Mouse (Mus musculus): Measurements from ENCODE around the gene H2-Oa. TPM values are rescaled to one million over a fixed set of nuclear protein-coding genes. Genes with fewer than 3 reads are reported as not detected.

H2-Oa gene
- polyA plus RNA-seq, 3 experiments from 2014 or later, result 14.3 to 81.2 (median 53.9) TPM

DNA sequence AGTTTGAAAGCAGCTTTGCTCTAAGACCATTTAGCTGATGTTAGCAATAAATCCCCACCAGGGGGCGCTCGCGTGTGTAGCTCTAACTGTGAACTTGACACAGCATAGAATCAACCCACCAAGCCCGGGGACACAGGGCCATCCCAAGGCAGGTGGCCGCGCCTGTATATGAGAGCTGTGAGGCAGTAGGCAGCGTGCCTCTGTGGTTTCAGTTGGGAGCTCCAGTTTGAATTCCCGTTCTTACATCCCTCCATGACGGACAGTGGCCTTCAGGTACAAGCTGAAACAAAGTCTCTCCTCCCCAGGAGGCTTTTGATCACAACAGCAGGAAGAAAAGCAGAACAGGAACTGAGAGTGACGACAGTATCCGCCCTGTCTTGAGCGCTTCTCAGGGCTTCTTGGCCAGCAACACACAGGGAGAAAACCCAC lies 9.5 kb downstream of the H2-Oa start:
- ATAC-seq, result peak; percentile 77

DNA sequence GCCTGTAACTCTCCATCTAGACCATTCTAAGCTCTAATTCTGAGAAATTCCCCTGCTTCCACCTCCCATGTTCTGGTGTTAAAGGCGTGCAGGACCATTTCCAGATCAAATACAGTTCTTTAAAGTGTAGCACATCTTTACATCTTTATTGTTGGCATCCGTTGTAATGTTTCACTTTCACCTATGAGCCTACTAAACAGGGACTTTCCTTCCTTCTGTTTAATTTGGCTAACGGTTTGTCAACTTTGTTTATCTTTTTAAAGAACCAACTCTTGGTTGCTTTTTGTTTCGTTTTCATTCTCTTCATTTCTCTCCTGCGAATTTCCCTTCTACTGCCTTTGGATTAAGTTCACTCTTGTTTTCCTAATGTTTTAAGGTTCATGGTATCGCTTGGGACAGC lies 10.7 kb downstream of the H2-Oa start:
- ATAC-seq, result peak; percentile 72

DNA sequence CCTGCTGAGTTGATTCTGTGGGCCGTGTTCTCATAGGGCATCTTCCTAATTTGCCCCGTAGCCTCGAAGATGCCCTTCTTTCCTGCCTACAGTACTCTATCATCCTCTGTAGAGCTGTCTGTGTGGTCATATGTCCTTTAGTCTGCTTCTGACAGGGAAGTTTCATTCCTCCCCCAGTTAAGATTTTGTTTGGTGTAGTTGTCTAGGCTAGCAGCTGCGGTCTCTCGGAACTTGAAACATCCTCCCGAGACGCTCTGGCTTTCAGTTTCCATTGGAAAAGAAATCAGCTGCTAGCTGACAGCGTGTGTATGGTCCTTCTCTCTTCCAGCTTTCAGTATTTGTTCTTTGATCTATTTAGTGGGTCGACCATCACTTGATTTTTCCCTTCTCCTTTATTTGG lies 12.7 kb downstream of the H2-Oa start:
- no peak for ATAC-seq

DNA sequence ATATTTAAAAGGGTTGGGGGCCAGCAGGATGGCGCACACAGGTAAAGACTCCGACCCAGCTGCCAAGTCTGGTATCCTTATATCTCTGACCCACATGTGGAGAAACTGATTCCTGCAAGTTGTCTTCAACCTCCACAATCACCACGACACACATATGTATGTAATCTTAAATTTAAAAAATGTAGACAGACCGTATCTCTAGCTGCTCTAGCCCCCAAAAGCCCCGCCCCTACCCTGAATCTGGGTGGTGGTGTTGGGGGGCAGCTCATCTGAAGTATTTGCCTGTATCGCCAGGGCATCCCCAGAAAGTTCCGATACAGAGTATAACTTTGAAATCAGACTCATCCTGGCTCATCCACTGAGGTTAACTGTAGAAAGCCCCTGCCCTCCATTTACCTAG lies 14.4 kb downstream of the H2-Oa start:
- no peak for ATAC-seq

DNA sequence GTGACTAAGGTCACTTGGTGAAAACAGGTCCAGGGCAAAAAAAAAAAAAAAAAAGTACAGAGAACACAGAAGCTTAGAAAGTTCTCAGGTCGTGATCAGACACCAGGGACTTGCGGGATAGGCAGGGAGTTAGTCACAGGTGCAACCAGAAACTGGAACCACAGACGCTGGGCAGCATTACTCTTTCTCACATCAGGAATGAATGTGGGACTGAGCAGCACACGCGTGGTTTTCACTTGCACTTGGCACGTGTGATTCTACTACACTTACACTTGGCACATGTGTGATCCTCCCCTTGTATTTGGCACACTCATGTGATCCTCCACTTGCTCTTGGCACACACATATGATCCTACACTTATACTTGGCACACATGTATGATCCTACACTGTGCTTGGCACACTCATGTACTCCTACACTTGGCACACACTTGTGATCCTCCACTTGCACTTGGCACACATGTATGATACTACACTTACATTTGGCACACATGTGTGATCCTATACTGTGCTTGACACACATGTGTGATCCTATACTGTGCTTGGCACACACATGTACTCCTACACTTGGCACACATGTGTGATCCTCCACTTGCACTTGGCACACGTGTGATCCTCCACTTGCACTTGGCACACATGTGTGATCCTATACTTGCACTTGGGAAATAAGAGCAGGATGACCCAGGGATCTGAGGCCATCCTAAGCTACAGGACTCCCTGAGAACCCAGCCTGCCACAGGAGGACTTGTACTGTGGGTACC lies 15.1 kb downstream of the H2-Oa start:
- ATAC-seq, result no peak

DNA sequence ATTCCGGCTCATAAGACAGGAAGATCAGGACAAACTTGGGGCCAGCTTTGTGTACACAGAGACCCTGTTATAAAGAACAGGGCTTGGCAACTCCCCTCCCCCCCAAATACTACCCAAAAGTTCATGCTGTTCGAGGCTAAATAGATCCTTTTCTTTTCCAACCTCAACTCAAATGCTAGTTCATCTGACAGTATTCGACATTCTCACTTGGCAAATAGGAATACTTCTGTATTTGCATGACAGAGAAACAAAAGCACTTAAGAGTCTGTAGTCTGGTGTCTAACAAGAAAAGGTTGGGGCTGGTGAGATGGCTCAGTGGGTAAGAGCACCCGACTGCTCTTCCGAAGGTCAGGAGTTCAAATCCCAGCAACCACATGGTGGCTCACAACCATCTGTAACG lies 16.3 kb downstream of the H2-Oa start:
- no peak for ATAC-seq

DNA sequence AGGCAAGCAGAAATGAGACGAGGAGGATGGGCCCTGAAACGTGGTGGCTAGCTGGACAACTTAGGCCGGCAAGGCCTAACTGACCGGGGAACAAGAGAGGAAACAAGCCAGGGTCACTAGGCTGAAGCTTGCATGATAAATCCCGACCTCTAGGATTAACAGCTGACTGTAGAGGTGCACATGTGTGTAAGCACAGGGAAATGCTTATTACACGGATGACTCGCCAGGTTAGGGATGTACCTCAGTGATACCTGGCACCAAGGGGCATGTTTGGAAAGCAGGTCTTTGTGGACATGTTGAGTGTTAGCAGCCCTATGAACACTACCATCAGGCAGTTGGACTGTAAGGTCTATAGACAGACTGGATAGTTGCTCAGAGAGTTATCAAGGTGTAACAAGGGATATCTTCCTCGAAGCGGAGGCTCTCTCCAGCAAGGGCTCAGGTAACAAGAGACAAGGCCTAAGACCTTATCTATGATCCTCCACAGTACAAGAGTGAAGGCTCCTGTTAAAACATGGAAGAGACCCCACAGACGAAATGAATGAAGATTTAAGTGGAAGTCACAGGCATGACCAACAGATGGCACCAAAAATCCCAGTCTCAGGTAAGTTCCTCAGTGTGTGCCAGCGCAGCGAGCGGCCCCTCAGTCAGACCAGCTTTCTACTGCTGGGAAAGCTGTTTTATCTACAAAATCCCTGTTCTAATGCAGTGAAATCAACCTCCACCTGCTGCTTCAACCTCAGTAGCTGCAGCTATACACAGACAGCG lies 17.1 kb downstream of the H2-Oa start:
- ATAC-seq, result no peak

DNA sequence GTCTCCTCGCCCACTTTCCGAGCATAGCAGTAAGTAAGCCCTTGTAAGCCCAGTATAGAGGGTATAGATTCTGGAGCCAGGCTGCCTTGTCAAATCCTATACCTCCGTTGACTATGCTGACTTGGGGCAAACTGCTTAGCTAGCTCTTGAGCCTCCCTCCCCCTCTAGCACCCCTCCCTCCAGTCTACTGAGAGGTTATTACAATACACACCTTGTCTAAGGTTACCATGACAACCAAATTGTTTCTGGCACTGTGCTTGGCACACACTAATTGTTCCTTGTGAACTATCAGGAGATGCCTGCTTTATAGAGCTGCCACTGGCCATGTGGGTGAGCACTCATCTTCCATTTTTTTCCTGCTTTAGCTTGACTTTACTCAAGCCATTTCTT lies 17.7 kb downstream of the H2-Oa start:
- ATAC-seq, result no peak

DNA sequence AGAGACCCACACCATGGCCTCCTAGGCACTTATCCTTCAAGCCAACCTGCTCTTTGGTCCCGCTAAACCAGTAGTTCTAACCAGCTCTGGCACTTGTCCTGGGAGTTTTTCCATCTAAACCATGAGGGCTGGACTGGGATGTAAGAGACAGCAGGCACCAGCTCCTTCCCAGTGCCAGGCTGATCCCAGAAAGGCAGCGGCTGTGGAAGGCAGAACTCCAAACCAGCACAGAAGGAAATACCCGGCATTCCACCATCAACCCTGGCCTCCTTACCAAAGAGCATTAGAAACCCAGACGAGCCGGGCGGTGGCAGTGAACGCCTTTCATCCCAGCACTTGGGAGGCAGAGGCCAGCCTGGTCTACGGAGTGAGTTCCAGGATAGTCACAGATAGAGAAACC lies 18.2 kb downstream of the H2-Oa start:
- no peak for ATAC-seq

DNA sequence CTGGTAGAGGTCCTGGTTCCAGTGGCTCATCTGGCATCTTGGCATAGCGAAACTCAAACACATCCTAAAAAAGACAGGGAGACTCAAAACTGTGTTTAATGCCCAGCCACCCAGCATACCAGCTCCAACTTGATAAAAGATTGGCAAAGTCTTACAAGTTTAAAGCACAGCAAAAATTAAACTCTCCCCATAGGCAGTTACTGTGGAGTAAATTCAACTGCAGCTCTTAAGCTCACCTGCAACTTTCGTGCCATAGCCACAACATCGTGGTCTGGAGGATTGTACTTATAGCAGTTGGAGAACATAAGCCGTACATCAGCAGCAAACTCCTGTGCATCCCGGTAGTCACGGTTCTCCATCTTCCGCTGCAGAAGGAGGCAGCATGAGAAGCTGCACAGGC lies 22.0 kb downstream of the H2-Oa start:
- no peak for ATAC-seq

DNA sequence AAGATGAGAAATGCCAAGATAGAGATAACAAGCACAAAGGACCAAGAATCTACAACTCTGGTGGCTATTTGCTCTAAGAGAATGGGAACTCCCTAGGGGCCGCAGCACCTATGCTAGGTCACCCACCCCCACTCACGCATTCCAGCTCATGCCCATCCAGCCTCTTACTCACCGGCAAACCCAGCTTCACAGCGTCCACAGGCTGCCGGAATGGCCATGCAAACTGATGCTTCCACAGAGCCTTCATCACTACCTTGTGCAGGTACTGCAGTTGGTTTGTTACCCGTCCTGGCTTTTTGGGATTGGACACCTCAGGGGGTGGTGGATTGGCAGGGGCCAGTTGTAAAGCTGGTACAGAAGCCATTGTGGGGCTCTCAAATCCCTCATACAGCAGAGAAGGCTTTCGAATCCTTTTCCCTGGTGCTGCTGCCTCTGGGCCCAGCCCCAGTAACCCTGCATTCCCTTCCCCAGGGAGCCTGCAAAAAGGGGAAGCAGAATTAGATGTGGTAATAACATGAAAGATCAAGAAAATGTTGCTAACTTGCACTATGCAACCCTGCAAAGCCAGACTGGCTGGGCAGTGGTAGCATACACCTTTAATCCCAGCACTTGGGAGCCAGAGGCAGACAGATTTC lies 24.7 kb downstream of the H2-Oa start:
- ATAC-seq, result no peak

DNA sequence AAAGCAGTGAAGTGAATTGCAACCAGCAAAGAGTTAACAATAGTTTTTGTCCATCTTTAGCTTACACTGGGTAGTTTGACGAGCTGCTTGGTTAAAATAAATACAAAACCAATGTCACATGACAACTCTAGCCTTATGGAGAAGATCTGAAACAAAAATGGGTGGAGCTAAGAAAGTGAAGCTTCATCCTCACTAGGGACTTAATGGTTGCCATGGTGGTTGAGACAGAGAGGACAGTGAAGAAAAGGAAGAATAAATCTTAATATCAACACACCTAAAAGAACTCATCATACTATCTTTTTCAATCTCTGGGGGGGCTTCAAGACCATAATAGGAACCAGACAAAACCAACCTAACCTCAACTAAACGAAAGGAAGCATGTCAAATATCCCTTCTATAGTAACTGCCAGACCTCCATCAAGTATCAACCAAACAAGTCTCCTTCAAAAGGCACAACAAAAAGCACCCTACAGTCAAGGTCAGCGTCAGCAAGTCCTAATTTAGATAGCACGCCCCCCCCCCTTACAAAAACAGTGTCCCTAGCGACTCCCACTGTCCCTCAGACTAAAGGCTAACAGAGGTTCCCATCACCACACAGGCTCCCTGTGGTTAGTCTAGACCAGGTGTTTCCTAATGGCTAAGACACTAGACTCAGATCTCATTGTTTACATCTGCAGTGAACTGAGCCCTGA lies 25.4 kb downstream of the H2-Oa start:
- ATAC-seq, result no peak

DNA sequence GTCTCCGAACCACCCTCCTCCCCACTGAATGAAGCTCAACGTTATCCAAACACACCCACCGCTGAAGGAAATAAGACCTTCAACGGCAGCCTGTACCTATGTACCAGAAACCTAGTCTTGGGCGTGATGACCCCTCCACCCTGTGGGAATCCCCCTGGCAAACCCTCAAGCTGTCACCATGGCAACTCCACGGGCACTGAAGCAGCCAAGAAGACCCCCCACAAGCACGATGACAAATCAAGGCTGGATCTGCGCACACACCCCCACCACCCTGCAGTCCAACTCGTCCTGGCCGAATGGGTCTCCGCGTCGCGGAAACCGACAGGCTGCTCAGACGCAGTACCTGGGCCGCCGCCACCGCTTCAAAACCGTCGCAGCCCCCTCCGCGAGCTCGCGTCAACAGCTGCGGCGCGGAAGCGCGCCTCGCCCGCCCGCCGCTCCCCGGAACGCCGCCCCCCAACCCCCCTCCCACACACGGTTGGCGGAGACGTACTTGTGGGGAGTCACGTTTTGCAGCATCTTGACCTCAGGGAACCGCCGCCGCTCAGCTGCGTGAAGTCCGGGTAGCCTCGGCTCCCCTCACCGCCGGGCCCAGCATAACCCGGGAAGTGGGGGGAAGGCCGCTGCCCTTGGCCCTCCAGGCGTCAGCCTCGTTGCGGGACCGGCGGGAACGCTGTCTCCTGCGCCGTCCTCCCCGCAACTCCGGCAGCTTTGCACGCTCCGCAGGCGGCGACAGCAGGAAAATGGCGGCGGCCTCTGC lies 26.2 kb downstream of the H2-Oa start:
- ATAC-seq, result no peak

DNA sequence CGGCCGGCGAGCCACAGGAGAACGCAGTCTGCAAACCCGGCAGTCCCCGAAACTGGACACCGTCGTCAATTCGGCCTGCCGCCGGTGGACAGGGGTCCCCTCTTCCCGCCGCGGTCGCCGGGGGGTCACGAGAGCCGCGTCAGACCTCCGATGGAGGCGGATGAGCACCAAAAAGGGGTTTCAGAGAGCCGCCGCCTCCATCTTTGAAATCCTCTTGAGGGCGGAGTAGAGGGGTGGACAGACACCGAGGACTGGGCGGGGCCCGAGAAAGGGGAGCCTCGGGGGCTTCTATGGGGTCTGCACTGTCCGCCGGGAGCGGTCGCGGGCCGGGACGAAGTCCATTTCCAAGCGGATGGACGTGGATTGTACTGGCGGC lies 26.7 kb downstream of the H2-Oa start:
- peak; percentile 10 for ATAC-seq

DNA sequence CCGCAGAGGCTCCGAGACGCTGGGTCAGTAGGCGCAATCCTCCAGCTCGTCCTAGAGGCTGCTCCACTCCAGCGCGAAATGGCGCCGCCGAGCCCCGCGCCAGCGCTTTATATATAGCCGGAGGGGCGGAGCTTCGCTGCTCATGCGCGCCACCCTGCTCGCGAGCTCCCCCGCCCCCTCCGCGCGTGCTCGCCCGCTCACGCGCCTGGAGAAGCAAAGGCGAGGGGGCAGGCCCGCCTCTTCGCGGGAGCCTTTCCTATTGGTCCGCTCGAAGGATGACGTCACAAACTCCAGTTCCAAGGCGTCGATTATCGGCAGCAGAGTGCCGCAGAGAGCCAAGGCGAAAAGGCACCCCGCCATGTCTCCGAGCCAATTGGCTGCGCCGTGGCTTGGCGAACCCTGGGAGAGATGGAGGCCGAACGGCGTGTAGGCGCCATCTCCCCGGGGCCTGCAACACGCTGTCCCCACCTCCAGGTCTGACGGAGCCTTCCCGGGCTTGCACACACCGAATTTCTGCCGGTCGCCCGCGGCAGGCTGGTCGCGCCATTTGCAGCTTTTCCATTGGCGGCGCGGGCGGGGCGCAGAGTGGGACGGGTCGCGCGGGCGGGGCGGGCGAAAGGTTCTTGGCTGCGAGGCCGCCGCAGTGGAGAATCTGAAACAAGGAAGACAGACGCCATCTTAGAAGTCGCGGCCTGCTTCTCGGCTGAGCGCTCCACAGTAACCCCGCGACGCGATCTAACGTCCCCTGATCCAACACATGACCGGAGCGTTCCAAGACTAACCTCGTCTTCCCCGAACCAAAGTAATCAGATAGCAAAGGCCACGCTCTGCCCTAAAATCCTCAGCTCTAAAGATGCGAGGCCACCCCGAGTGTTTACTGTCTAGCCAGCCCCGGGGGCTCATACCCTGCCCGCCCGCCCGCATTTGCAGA lies 27.4 kb downstream of the H2-Oa start, which contains the start of gene H2-DMa:
Gene H2-DMa, plus strand, starts transcription at position 293 of the 931 bp plus-strand sequence.
- ATAC-seq, result peak; percentile 76

DNA sequence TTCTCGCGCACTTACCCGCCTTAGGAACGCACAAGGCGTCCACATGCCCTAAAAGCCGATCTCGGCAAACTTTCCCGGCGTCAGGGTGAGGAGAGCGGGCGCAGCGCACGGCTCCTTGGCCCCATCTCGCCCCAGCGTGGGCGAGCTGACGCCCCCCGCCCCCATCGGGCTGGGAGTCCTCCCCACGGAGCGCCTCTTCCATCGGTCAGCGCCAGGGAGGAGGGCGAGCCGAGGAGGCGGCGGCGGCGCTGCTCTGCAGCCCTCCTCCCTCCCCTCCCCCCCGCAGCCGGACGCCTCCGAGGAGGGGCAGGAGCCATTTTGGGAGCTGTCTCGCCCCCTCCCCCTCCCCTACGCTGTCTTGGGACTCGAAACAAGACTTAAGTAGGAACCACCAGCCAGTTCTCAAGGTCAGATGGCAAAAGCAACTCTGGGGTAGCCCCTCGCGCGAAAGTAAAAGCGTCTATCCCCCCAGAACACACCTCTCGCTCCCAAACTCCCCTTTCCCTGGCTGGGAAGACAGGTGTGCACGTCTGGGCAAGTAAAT lies 28.1 kb downstream of the H2-Oa start:
- no peak for ATAC-seq

DNA sequence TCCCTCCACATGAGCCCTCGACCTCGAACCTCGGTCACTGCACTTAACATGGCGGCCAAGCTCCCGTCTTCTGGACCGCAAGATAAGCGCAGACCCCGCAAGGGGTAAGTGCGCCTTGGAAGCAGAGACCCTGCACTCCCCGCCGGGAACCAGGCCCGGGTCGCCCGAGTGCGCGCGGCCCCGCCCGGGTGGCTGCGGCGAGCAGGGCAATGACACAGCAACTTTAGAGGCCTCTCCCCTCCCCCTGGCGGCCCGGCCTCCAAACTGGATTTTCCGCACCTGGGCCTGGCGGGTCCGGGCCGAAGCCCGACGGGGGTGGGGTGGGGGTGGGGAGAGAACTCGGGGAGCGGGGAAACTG lies 28.7 kb downstream of the H2-Oa start:
- no peak for ATAC-seq

DNA sequence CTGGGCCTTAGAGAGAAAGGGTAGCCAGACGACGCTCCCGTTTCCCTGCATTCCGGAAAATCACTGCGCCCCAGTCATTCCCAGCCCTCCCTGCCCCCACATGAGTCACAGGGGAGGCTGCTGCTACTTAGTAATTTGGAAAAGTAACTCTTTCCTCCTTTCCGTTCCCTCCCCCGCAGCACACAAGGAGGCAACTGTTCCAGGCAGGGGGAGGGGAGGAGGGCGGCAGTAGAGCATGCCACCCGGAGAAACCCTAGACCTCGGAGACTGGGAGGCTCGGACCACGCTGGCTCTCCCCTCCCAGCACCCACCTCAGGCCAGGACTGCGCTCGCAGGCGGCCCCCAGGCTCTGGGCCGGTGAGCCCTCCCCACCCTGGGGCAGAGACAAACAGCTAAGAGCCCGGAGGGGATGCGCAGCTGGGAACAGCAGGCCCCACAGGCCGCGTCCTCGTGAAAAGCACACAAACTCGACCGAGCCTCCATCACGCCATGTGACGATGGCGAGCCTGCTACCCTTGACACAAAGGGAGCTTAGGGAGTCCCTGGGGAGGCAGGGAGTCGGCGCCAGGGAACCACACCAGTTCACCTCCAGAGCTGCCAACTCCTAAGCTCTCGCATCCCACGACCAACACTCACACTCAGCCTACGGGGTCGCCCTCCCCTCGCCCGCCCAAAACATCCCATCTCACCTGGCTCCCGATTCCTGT lies 29.2 kb downstream of the H2-Oa start:
- no peak for ATAC-seq

DNA sequence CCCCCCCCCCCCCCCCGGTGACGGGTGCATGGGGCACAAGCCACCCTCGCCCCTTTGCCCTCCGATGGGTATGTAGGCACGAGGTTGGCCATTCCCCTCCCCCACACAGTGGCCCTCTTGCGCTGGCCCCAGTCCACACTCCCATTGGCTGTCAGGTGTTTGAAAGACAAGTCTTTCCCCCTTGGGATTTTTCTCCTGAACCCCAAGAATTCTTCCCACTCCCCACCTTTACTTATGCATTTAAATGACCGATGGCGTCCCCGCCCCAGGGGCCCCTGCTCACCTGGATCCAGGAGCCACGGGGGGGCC lies 29.7 kb downstream of the H2-Oa start:
- ATAC-seq, result no peak

DNA sequence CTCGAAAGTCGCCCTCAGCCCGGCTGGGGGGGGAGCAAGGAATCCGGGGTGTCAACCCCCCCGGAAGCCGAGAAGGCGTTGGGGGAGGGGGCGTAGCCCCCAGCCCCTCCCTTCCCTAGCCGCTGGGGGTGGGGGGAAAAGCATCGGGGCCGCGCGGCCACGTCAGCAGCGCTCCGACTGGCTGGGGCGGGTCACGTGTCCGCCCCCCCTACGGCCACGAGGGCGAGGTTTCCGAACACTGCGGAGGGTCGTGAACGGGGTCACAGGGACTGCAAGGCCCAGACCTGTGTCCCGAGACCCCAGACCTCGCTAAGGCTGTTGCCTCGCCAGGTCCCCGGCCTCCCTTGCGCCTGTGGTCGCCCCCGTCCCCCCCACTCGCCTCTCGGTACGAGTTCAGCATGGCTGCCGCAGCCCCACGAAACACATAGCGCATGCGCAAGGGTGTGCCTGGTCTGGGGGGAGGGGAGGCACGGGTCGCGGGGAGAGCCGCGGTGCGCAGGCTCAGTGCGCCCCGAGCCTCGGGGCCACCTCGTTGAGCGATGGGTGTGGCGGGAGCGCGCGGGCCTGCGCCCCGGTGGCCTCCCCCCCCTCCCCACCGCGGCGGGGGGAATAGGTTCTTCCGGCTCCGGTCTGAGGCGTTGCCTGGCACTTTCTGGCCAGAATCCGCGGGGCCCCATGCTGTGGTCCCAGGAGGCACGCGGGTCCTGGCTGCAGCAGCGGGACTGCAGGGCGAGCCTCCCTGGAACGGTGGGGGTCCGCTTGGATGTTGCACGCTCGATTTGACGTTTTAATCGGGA lies 30.2 kb downstream of the H2-Oa start, which contains the start of gene Brd2:
Gene Brd2, minus strand, starts transcription at position 447 of the 797 bp plus-strand sequence.
- ATAC-seq, result peak; percentile 27

Data from inflammation-experienced regulatory T-cells, adult 6 months (primary cell).